Mouse (Mus musculus) liver, embryonic 11.5 days (tissue): ENCODE measurements around the gene Pak7. TPM values are rescaled to one million over a fixed set of nuclear protein-coding genes. Genes with fewer than 3 reads are reported as not detected.
"Not testable (repeated sequence)": the region's sequence is repeated elsewhere in the genome, so short reads cannot be mapped to it uniquely, and the experiment has no call there.

Experiments
- ATAC-seq: fragments of 200-750 bp; cut with Nextera tagmentation; replicated peaks from 2 replicates; pipeline ENCODE4 v1.8.0; 2017; ENCODE audit warnings: moderate number of reproducible peaks, mild to moderate bottlenecking, moderate TSS enrichment, moderate library complexity; ENCODE audit not compliant: low FRiP score
- DNase-seq: peaks from one replicate; pipeline ENCODE4 v3.0.0-alpha.2; 2017; ENCODE audit warnings: low spot score
- H3K27ac ChIP-seq: fragments of 300-500 bp; sonication (generic); 2 replicates; pipeline ENCODE4 v1.5.1; 2014; ENCODE audit warnings: mild to moderate bottlenecking, low read depth, low read length, control low read depth
- H3K27me3 ChIP-seq: fragments of 300-500 bp; sonication (generic); replicated peaks from 2 replicates; pipeline ENCODE4 v1.6.1; 2014; ENCODE audit warnings: low read length, mixed read lengths; ENCODE audit not compliant: control insufficient read depth, insufficient read depth
- H3K36me3 ChIP-seq: fragments of 300-500 bp; sonication (generic); 2 replicates; pipeline ENCODE4 v1.6.1; 2014; ENCODE audit warnings: mild to moderate bottlenecking, low read length, moderate library complexity, mixed read lengths; ENCODE audit not compliant: control insufficient read depth, insufficient read depth
- H3K4me1 ChIP-seq: fragments of 300-500 bp; sonication (generic); replicated peaks from 2 replicates; pipeline ENCODE4 v1.6.1; 2014; ENCODE audit warnings: low read length, mixed read lengths; ENCODE audit not compliant: control insufficient read depth, insufficient read depth
- H3K4me2 ChIP-seq: fragments of 300-500 bp; sonication (generic); 2 replicates; pipeline ENCODE4 v1.6.1; 2014; ENCODE audit warnings: mild to moderate bottlenecking, control low read depth, moderate library complexity
- H3K4me3 ChIP-seq: fragments of 300-500 bp; sonication (generic); 2 replicates; pipeline ENCODE4 v1.5.1; 2014; ENCODE audit warnings: low read depth, low read length, control low read depth
- H3K9ac ChIP-seq: fragments of 300-500 bp; sonication (generic); 2 replicates; pipeline ENCODE4 v1.6.1; 2014; ENCODE audit warnings: low read depth, low read length, control low read depth
- H3K9me3 ChIP-seq: fragments of 300-500 bp; sonication (generic); 2 replicates; pipeline ENCODE4 v1.6.1; 2016; ENCODE audit warnings: low read length, inconsistent platforms, mixed read lengths; ENCODE audit not compliant: control insufficient read depth
- WGBS: fragments of 180-500 bp; shearing (Covaris S2); extraction: QIAGEN DNeasy Blood & Tissue Kit; methylation state at CpG from one replicate; pipeline ENCODE4 v1.1.7; 2014; 5-methylcytosine and 5-hydroxymethylcytosine counted together
- polyA plus RNA-seq: library from polyadenylated mRNA; unstranded; fragments of >200 nt; fragmentation: Nextera tagmentation; extraction: Ambion mirVana; gene quantifications from 2 replicates; pipeline ENCODE4 v1.2.1, GENCODE M21; 2014

Gene Pak7
- polyA plus RNA-seq, 1 experiment from 2014 or later, result 0.15 TPM

GRCm38 (mm10) chr2:136297371-136297770 lies 90.4 kb downstream of the Pak7 start:
- H3K27me3 ChIP-seq, result no peaks in the 10 kb centered on the region
- H3K4me2 ChIP-seq, result no peak overlapping the region
- no peaks in the 10 kb centered on the region for H3K36me3 ChIP-seq
- no peak overlapping the region for H3K4me3 ChIP-seq
- 62% methylated on average over 1 of the region's 1 CpGs for WGBS
- ATAC-seq (no peak), DNase-seq (no peak)
- no peak overlapping the region for H3K9ac ChIP-seq
- no peaks in the 10 kb centered on the region for H3K4me1 ChIP-seq
- H3K9me3 ChIP-seq, result no peaks in the 10 kb centered on the region
- no peak overlapping the region for H3K27ac ChIP-seq

DNA sequence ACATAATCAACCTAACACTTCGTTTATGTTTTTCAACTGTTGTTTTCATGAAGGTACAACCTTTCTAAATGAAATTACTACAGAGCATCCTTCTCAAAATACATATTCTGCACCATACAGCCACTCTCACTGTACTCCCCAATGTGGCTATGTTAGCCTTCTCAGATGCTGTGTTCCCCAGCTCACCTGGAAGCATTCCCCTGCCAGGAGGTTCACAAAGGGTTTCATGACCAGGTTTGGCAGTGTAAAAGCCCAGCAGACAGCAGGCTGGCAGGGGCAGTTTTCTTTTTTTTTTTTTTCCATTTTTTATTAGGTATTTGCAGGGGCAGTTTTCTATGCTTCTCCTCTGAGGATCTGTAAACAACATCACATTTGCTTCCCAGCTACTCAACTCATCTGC lies 105.7 kb downstream of the Pak7 start:
- Histone ChIP-seq H3K4me2 (no peak overlapping the region), H3K4me3 (no peak overlapping the region), H3K27me3 (no peaks in the 10 kb centered on the region), H3K36me3 (no peaks in the 10 kb centered on the region), H3K27ac (no peak overlapping the region), H3K9me3 (no peaks in the 10 kb centered on the region), H3K4me1 (no peaks in the 10 kb centered on the region), H3K9ac (no peak overlapping the region)
- WGBS, result 57% methylated on average over 1 of the region's 1 CpGs
- ATAC-seq, result no peak
- DNase-seq, result no peak

DNA sequence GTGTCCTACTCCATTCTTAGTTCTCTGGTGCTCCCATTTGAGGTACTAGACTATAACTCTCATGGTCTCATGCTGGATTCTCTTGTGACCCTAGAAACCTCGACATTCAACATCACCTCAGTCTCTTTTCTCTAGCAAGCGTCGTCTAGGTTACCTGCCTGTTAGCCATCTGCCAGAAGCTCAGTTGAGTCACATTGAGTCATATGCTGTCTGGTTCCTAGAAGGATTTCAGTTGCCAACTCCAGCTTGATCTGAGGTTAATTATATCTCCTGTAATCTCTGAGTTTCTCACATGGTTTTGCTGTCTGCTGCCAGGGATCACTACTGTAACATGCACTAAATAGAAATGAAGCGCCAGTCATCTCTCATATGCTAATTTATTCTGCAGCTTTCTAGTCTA lies 145.8 kb downstream of the Pak7 start:
- not testable (repeated sequence) for H3K9ac ChIP-seq, DNase-seq, H3K27ac ChIP-seq, ATAC-seq, H3K27me3 ChIP-seq, H3K4me1 ChIP-seq, H3K36me3 ChIP-seq, H3K4me2 ChIP-seq, H3K9me3 ChIP-seq, H3K4me3 ChIP-seq
- WGBS, result 74% methylated on average over 4 of the region's 4 CpGs

DNA sequence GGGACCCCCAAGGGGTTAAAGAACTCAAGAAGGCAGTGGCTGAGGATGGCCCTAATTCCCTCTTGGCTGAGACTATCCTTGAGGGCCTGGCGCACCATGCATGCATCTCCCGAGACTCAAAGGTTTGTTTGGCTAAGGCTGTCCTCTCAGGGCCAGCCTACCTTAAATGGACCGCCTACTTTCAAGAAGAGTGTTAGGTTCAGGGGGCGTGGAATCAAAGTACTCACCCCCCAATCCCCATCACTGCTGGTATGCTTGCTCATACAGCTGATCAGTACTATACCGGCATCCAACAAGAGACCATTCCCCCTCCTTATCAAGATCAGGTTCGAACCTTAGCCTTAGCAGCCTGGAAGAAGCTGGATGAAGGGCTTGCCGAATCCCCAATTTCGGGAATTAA lies 156.5 kb downstream of the Pak7 start:
- 86% methylated on average over 8 of the region's 8 CpGs for WGBS
- Histone ChIP-seq H3K4me3 (no peak overlapping the region), H3K27me3 (no peaks in the 10 kb centered on the region), H3K27ac (no peak overlapping the region), H3K9ac (no peak overlapping the region), H3K4me1 (no peaks in the 10 kb centered on the region), H3K9me3 (0 out of 2 replicates have a peak, but pooled peaks cover 3% of the 10 kb centered on the region), H3K36me3 (no peaks in the 10 kb centered on the region), H3K4me2 (no peak overlapping the region)
- no peak for DNase-seq
- ATAC-seq, result no peak

DNA sequence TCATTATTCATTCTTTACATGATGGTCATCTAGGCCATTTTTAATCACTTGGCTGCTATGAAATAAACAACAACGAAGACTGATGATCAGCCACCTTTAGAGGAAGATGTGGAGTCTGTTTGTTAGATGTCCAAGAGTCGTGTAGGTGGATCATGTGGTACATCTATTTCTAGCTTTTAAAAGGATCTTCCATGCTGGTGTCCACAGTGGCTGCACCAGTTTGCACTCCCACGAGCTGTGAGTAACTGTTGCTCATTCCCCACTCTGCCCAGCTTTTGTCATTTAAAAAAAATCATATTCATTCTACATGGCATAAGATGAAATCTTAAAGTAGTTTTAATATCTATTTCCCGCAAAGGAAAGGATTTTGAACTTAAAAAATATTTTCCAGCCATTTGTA lies 183.7 kb downstream of the Pak7 start:
- ATAC-seq (no peak), DNase-seq (no peak)
- no peak overlapping the region for H3K4me2 ChIP-seq
- H3K27me3 ChIP-seq, result no peaks in the 10 kb centered on the region
- H3K27ac ChIP-seq, result no peak overlapping the region
- no peaks in the 10 kb centered on the region for H3K36me3 ChIP-seq
- no peak overlapping the region for H3K9ac ChIP-seq
- 65% methylated on average over 4 of the region's 4 CpGs for WGBS
- no peak overlapping the region for H3K4me3 ChIP-seq
- H3K4me1 ChIP-seq, result no peaks in the 10 kb centered on the region
- no peaks in the 10 kb centered on the region for H3K9me3 ChIP-seq

- H3K36me3 ChIP-seq, result no peaks in the 10 kb centered on the region
- 65% methylated on average over 3 of the region's 3 CpGs for whole genome bisulfite sequencing
Observed at GRCm38 (mm10) chr2:136175030-136175429, 212.7 kb downstream of the Pak7 start.

DNA sequence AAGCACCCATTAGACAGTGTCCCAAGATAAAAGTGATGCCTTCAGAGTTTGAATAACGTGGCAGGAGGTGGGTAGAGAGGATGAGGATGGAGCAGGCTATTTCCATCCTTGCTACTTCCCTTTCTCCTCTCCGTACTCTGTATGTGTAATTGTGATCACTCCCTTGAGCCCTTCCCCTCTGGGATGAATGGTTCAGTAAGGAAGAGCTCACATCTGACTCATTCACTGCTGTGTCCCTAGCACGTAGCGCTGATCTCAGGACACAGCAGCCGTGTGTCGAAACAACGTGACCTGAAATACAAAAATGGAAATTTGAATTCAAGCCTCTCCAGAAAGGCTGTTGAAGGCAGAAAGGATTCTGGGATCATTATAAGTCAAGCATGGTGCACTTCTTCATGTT lies 237.0 kb downstream of the Pak7 start:
- ATAC-seq, result no peak
- Histone ChIP-seq H3K4me1 (no peaks in the 10 kb centered on the region), H3K36me3 (no peaks in the 10 kb centered on the region), H3K27me3 (no peaks in the 10 kb centered on the region), H3K9me3 (no peaks in the 10 kb centered on the region), H3K9ac (no peak overlapping the region), H3K4me2 (no peak overlapping the region), H3K4me3 (no peak overlapping the region), H3K27ac (no peak overlapping the region)
- 82% methylated on average over 7 of the region's 7 CpGs for WGBS
- no peak for DNase-seq

More at GRCm38 (mm10) chr2:136175030-136175429, 212.7 kb downstream of the Pak7 start:
- H3K4me3 ChIP-seq, result no peak overlapping the region
- no peak overlapping the region for H3K27ac ChIP-seq
- no peaks in the 10 kb centered on the region for H3K4me1 ChIP-seq
- no peaks in the 10 kb centered on the region for H3K9me3 ChIP-seq
- DNase-seq (no peak), ATAC-seq (no peak)
- no peak overlapping the region for H3K9ac ChIP-seq
- no peak overlapping the region for H3K4me2 ChIP-seq
- no peaks in the 10 kb centered on the region for H3K27me3 ChIP-seq

- Histone ChIP-seq H3K27ac (no peak overlapping the region), H3K9me3 (no peaks in the 10 kb centered on the region), H3K4me3 (no peak overlapping the region), H3K9ac (no peak overlapping the region), H3K36me3 (no peaks in the 10 kb centered on the region), H3K27me3 (no peaks in the 10 kb centered on the region), H3K4me2 (no peak overlapping the region), H3K4me1 (no peaks in the 10 kb centered on the region)
- 38% methylated on average over 4 of the region's 4 CpGs for WGBS
- ATAC-seq (0 out of 2 replicates have a peak, but pooled peaks have one; percentile 9), DNase-seq (no peak)
Observed at GRCm38 (mm10) chr2:136149530-136149929, 238.2 kb downstream of the Pak7 start.

DNA sequence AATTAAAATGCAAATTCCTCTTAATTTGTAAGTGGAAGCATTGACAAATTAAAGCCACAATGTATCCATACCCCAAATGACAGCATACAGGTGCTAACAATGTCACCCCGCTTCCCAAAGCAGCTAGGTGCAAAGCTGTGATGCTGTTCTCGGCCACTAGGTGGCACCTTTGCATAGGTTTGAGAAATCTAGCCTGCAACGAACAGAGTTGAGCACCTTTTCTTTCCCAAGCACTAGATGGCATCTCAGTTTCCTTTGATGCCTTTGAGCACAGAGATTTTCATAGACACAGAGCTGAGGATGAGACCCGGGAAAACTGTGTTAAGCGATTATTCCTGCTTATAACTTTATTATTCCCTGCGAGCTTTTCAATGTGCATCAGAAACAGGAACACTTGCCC lies 238.8 kb downstream of the Pak7 start:
- Histone ChIP-seq H3K27ac (no peak overlapping the region), H3K9ac (no peak overlapping the region), H3K4me2 (no peak overlapping the region), H3K9me3 (no peaks in the 10 kb centered on the region), H3K36me3 (no peaks in the 10 kb centered on the region), H3K27me3 (no peaks in the 10 kb centered on the region), H3K4me1 (no peaks in the 10 kb centered on the region), H3K4me3 (no peak overlapping the region)
- DNase-seq (peak; percentile 51), ATAC-seq (peak; percentile 59)
- 3% methylated on average over 6 of the region's 6 CpGs for WGBS
